Mouse (Mus musculus): ENCODE measurements at regions not wholly inside any gene's neighbourhood (a gene's known extent, or its start where the extent isn't known, plus 50 kb on each side); places are given as distances from the start of the nearest gene placed in this dataset.

DNA sequence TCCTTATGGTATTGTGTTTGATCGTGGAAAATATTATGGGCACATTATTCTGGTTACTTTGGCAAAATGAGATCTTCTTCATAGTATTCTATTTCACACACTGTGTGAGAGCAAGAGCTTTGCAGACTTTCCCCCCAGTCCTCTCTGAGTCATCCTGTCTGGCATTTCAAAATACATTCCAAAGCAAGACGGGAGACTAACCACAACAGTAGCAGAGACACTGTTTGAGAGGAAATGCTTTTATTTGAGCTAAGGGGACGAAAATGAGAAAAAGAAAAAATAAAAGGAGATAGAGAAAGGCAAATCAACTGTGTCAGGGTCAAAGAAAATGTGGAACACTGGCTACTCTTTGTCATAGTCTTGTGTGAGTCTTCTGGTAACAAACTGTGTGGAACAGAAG, 502.6 kb downstream of the Col12a1 start:
- Histone ChIP-seq H3K79me2 (replicated peaks; ENCODE audit: control insufficient read depth, insufficient read depth, low read length) (no peaks in the 10 kb centered on the region), H3K36me3 (ENCODE audit: control insufficient read depth, insufficient read depth, low read length) (no peaks in the 10 kb centered on the region), H3K4me3 (no peak overlapping the region), H3K27ac (no peak overlapping the region), H3K9ac (ENCODE audit: low read depth, low read length) (no peak overlapping the region), H3K4me1 (ENCODE audit: control insufficient read depth, insufficient read depth, low read length) (no peaks in the 10 kb centered on the region), H3K27me3 (ENCODE audit: control insufficient read depth, insufficient read depth, low read length) (no peaks in the 10 kb centered on the region)
- intact Hi-C loops (cut with DNase I), result no loop called here
- WGBS, result 28% methylated on average over 3 of the region's 3 CpGs
- TF ChIP-seq EP300 (IDR thresholded peaks at IDR 0.05; ENCODE audit: insufficient read depth, low read depth, low read length) (no peak), POLR2A (IDR thresholded peaks at IDR 0.05; ENCODE audit: insufficient read depth, low read depth, low read length) (no peak), CTCF (IDR thresholded peaks at IDR 0.05) (no peak)
- no peak for DNase-seq

DNA sequence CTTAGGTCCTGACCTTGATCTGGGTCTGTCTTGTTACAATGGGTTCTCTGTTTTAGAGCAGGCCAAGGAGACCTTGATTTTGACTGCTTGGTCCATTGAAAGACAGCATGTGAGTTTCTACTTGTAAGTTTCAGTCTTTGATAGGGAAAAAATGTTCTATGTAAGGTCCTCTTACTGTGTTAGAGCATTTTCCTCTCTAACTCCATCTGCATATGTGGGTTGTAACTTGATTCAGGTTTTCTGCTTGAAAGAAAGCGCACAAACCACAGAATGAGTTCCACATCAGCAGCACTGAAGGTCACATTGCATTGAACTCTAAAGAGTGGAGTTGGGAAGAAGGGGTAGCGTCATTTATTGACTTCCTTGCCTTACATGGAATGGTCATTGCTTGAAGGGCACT, 502.2 kb downstream of the Col12a1 start:
- H3K27me3 ChIP-seq (ENCODE audit: control insufficient read depth, insufficient read depth, low read length), result no peaks in the 10 kb centered on the region
- H3K27ac ChIP-seq, result no peak overlapping the region
- TF ChIP-seq EP300 (IDR thresholded peaks at IDR 0.05; ENCODE audit: insufficient read depth, low read depth, low read length) (no peak), POLR2A (IDR thresholded peaks at IDR 0.05; ENCODE audit: insufficient read depth, low read depth, low read length) (no peak), CTCF (IDR thresholded peaks at IDR 0.05) (no peak)
- H3K79me2 ChIP-seq (replicated peaks; ENCODE audit: control insufficient read depth, insufficient read depth, low read length), result no peaks in the 10 kb centered on the region
- H3K9ac ChIP-seq (ENCODE audit: low read depth, low read length), result no peak overlapping the region
- H3K36me3 ChIP-seq (ENCODE audit: control insufficient read depth, insufficient read depth, low read length), result no peaks in the 10 kb centered on the region
- no peak overlapping the region for H3K4me3 ChIP-seq
- no peaks in the 10 kb centered on the region for H3K4me1 ChIP-seq (ENCODE audit: control insufficient read depth, insufficient read depth, low read length)
- WGBS, result 75% methylated on average over 2 of the region's 2 CpGs
- intact Hi-C loops (cut with DNase I), result no loop called here
- no peak for DNase-seq

DNA sequence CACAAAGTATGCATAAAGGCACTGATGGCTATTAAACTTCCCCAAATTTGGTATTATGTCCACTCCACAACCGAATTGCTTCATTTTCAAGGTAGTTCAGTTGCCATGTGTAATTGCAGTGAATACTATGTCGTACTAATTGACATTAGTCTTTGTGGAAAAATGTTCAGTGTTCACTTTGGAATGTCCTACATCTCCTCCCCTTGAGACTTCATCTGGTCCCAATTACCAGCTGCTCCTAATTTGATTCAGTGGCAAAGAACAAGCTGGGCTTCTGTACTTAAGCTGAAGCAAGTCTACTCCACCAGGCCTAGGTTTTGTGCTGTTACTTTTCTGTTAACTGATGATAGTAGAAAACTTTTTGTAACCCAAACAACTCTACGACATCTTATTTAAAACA, 485.6 kb downstream of the Col12a1 start:
- 57% methylated on average over 3 of the region's 3 CpGs for WGBS
- intact Hi-C loops (cut with DNase I), result no loop called here
- no peak overlapping the region for H3K9ac ChIP-seq (ENCODE audit: low read depth, low read length)
- H3K27me3 ChIP-seq (ENCODE audit: control insufficient read depth, insufficient read depth, low read length), result no peaks in the 10 kb centered on the region
- H3K79me2 ChIP-seq (replicated peaks; ENCODE audit: control insufficient read depth, insufficient read depth, low read length), result no peaks in the 10 kb centered on the region
- no peaks in the 10 kb centered on the region for H3K36me3 ChIP-seq (ENCODE audit: control insufficient read depth, insufficient read depth, low read length)
- no peaks in the 10 kb centered on the region for H3K4me1 ChIP-seq (ENCODE audit: control insufficient read depth, insufficient read depth, low read length)
- H3K27ac ChIP-seq, result no peak overlapping the region
- no peak for DNase-seq
- no peak overlapping the region for H3K4me3 ChIP-seq
- no peak for TF ChIP-seq EP300 (IDR thresholded peaks at IDR 0.05; ENCODE audit: insufficient read depth, low read depth, low read length)
- no peak for TF ChIP-seq POLR2A (IDR thresholded peaks at IDR 0.05; ENCODE audit: insufficient read depth, low read depth, low read length)
- TF ChIP-seq CTCF (IDR thresholded peaks at IDR 0.05), result no peak

DNA sequence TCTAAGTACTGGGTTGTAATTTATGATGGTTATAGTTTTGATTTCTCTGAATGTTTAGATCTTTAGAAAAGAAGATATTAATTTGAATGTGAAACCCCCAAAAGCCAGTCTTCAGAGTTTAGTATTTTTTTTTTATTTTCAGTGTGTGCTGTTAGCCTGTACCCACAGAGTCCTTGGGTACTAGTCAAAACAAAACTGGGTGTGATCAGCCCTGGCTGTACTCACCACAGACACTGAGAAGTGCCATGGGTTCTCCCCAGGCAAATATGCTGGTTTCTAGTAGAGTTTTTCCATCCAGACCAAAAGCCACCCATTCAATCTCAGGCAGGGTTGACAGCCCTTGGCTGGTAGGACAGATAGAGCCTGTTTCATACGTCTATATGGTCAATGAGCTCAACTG, 484.9 kb downstream of the Col12a1 start:
- H3K27me3 ChIP-seq (ENCODE audit: control insufficient read depth, insufficient read depth, low read length), result no peaks in the 10 kb centered on the region
- no peak overlapping the region for H3K27ac ChIP-seq
- no peaks in the 10 kb centered on the region for H3K4me1 ChIP-seq (ENCODE audit: control insufficient read depth, insufficient read depth, low read length)
- no peak for TF ChIP-seq EP300 (IDR thresholded peaks at IDR 0.05; ENCODE audit: insufficient read depth, low read depth, low read length)
- TF ChIP-seq POLR2A (IDR thresholded peaks at IDR 0.05; ENCODE audit: insufficient read depth, low read depth, low read length), result no peak
- TF ChIP-seq CTCF (IDR thresholded peaks at IDR 0.05), result no peak
- no peak overlapping the region for H3K4me3 ChIP-seq
- H3K9ac ChIP-seq (ENCODE audit: low read depth, low read length), result no peak overlapping the region
- no peaks in the 10 kb centered on the region for H3K36me3 ChIP-seq (ENCODE audit: control insufficient read depth, insufficient read depth, low read length)
- intact Hi-C loops (cut with DNase I), result no loop called here
- 86% methylated on average over 1 of the region's 1 CpGs for WGBS
- no peak for DNase-seq
- H3K79me2 ChIP-seq (replicated peaks; ENCODE audit: control insufficient read depth, insufficient read depth, low read length), result no peaks in the 10 kb centered on the region

DNA sequence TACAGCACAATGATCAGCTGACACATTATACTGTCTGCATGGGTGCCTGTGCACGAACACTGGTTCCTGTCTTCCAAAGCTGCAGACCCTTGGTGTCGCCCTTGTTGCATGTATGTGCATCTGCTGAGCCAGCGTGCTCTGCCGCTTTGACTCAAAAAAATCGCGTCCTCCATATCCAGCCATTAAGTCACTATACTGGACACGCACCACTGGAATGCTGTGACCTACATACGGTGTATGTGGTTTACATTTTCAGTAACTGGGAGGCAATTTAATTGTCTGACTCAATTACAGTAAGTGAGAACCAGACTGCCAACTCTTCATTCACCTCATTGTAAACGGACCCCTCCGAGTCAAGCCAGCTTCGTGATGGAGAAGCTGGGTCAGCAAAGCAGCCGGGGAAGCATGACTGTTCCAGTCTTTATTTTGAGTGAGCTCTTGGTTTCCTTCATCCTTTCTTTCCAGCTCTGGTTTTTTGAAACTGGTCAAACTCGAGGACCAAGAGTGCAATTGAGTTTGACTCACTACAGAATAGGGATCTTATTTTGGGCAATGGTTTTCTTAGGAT, 448.9 kb downstream of the Col12a1 start:
- DNase-seq, result no peak
- 86% methylated on average over 13 of the region's 13 CpGs for WGBS
- no peaks in the 10 kb centered on the region for H3K4me1 ChIP-seq (ENCODE audit: control insufficient read depth, insufficient read depth, low read length)
- H3K4me3 ChIP-seq, result no peak overlapping the region
- no peaks in the 10 kb centered on the region for H3K27me3 ChIP-seq (ENCODE audit: control insufficient read depth, insufficient read depth, low read length)
- H3K36me3 ChIP-seq (ENCODE audit: control insufficient read depth, insufficient read depth, low read length), result no peaks in the 10 kb centered on the region
- H3K79me2 ChIP-seq (replicated peaks; ENCODE audit: control insufficient read depth, insufficient read depth, low read length), result no peaks in the 10 kb centered on the region
- H3K9ac ChIP-seq (ENCODE audit: low read depth, low read length), result no peak overlapping the region
- intact Hi-C loops (cut with DNase I), result loop anchor here (10.0 kb wide), 1 partner anchor 445 kb away; the partner anchor contains the start of gene Col12a1
- H3K27ac ChIP-seq, result no peak overlapping the region
- TF ChIP-seq EP300 (IDR thresholded peaks at IDR 0.05; ENCODE audit: insufficient read depth, low read depth, low read length) (no peak), POLR2A (IDR thresholded peaks at IDR 0.05; ENCODE audit: insufficient read depth, low read depth, low read length) (no peak), CTCF (IDR thresholded peaks at IDR 0.05) (no peak)

DNA sequence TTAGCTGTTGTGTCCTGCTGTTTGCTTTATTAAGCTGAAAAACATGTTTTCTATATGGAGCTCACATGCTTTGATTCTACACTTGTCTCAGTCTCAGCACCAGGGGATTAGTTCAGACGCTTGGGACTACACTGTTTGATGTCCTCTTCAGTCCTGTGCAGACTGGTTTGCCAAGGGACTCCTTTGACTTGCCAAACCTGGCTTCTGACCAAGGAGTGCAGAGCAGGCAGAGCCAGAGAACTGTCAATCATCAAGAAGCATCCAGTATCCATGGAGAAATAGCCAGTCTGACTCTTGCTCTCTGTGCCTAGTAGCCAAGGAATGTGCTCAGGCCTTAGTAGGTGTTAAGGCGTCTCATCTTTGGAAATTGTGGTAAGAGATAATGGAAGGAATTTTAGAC, 448.4 kb downstream of the Col12a1 start:
- Histone ChIP-seq H3K27ac (no peak overlapping the region), H3K9ac (ENCODE audit: low read depth, low read length) (no peak overlapping the region), H3K27me3 (ENCODE audit: control insufficient read depth, insufficient read depth, low read length) (no peaks in the 10 kb centered on the region), H3K79me2 (replicated peaks; ENCODE audit: control insufficient read depth, insufficient read depth, low read length) (no peaks in the 10 kb centered on the region), H3K4me1 (ENCODE audit: control insufficient read depth, insufficient read depth, low read length) (no peaks in the 10 kb centered on the region), H3K36me3 (ENCODE audit: control insufficient read depth, insufficient read depth, low read length) (no peaks in the 10 kb centered on the region), H3K4me3 (no peak overlapping the region)
- TF ChIP-seq CTCF (IDR thresholded peaks at IDR 0.05) (no peak), EP300 (IDR thresholded peaks at IDR 0.05; ENCODE audit: insufficient read depth, low read depth, low read length) (no peak), POLR2A (IDR thresholded peaks at IDR 0.05; ENCODE audit: insufficient read depth, low read depth, low read length) (no peak)
- 31% methylated on average over 2 of the region's 2 CpGs for WGBS
- intact Hi-C loops (cut with DNase I), result loop anchor here (10.0 kb wide), 1 partner anchor 445 kb away; the partner anchor contains the start of gene Col12a1
- DNase-seq, result peak; percentile 22 to 48

Data from heart, adult 2 months (tissue).